Mouse (Mus musculus) heart, postnatal 0 days (tissue): ENCODE results near the gene Gm21731.
"Not testable (repeated sequence)": the region's sequence is repeated elsewhere in the genome, so short reads cannot be mapped to it uniquely, and the experiment has no call there.

Experiments used
- CTCF ChIP-seq: IDR thresholded peaks from 2 replicates; pipeline ENCODE4 v1.5.1; 2016; ENCODE audit warnings: antibody characterized with exemption, control low read depth, low read depth
- EP300 ChIP-seq: IDR thresholded peaks from 2 replicates; pipeline ENCODE4 v1.6.1; 2016; ENCODE audit warnings: antibody characterized with exemption, low read depth

DNA sequence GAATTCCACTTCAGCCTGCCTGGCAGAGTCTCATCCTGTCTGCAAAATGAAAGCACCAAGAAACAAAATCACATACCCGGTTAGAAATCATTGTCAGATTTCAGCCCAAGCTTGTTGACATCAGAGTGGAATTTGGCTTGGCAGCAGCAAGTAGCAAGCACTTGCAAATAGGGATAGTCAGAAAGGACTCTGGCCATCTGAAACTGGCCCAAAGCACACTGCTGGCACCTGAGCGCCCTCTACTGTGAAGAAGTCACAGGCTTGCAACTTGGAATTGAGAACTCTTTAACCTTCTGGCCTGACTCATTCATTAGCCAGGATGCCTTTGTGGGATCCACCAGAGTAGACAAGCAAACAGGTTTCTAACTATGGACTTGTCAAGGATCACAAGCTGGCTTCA is 38.9 kb downstream of the Gm21731 start:
- not testable (repeated sequence) for TF ChIP-seq CTCF, EP300
